Mouse (Mus musculus) cerebellum, postnatal 36 days (tissue): ENCODE measurements around the gene Gm4858.
"Not testable (repeated sequence)": the region's sequence is repeated elsewhere in the genome, so short reads cannot be mapped to it uniquely, and the experiment has no call there.

Experiments used
- DNase-seq, 2 experiments: peaks; one replicate each; pipeline ENCODE4 v3.0.0; 2021 to 2022; ENCODE audit warnings: mixed read lengths in 2 of 2

The Gm4858 gene

DNA sequence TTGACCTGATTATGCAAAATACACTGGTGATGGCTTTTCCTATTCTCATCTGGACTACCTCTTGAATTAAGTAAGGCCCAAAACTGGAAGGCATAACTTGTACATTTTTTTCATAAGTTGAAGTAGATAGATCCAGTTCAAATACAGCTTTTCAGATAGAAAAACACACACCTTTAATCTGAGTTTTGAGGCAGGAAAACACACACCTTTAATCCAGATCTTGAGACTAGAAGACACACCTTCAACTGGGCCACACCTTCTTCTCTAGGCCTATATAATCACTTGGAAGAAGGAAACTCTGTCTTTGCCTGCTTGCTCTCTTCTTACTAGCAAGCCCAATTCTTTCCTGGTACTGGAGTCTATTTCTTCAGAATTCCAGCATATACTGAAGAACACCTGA lies at the start of gene Gm4858:
TSS of gene Gm4858 (plus strand) at position 301 of the 400 bp plus-strand sequence.
- not testable (repeated sequence) for DNase-seq

DNA sequence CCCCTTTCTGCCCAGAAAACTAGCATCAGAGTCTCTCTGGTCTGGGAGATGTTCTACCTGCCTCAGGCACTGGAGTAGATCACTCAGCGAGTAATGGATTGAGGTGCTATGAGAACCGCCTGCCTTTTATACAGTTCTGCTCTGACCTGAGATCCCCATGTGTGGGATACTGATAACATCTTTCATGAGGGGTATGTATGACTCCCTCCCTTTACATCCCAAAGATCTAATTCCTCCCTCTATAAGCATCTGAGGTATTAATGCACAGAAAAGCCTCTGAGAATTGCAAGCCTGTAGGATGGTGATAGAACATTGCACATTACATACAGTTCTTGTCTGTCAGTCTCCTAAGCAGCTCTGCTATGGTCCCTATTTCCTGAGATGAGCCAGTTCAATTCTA lies 49.7 kb upstream of the Gm4858 start, which contains the start of gene Lce1m:
TSS of gene Lce1m (minus strand) at position 101 of the 400 bp plus-strand sequence.
- no peak for DNase-seq

DNA sequence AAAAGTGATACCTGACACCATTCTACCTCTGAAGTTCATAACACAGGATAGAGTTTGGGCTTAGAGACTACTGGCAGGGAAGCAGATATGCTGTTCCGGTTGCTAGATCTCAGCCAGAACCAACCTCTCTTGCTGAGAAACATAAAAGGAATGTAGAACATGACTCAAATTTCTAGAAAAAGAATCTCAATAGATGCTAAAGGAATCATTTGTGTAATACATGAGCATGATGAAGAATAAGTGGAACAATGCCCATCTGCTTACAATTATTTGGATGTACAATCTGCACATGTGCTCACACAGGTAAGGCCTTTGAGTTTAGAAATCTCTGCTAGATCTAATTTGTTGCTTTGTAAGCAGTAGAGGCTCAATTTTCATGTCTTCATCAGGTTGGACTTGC lies 47.5 kb upstream of the Gm4858 start:
- no peak for DNase-seq

DNA sequence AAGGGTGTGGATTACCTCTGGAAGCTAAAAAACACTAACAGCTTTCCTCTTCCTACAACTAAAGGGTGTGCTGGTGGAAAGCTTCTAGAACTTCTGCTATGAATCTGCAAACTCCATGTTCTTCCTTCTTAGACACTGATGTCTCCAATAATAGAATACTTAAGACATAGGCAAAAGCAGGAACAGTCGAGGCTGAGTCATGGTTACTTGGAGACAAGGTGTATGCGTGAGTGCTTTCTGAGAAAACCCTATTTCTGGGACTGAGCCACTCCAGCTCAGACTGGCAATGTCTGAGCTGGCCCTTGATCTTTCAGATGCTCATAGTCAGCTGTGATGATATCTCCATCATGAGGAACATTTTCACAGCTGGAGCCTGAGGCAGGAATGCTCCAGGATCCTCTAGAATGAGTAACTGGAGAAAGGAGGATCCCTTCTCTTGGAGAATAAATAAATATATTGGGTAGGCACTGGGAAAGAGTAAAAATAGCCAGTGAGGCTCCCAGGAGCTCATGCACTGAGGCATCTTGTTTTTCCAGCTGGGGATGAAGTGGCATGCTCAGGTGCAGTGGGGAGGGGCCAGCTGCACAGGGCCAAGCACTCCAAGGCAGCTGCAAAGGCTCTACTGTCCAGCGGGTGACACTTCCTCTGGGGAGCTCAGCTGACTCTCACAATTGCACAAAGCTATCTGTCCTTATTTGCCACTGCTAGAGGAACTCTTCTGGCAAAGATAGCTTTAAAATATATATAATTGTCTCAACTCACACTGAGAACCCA lies 45.0 kb upstream of the Gm4858 start:
- DNase-seq = no peak

DNA sequence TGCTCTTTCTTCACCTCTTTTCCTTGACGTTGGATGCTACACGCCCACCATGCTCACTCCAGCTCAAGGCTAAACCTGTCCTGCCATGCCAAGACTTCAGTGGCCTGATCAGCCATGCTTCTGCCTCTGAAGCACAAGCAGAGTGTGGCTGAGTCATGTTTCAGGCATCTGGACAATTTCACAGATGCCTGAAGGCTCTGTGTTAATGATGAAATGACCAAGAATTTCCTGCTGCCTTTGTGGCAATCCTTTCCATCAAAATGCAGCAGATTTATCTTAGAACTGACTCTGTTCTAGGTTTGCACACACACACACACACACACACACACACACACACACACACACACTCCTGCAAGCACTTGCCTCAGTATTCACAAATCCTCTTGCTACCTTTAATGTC lies 43.1 kb upstream of the Gm4858 start:
- DNase-seq = no peak

DNA sequence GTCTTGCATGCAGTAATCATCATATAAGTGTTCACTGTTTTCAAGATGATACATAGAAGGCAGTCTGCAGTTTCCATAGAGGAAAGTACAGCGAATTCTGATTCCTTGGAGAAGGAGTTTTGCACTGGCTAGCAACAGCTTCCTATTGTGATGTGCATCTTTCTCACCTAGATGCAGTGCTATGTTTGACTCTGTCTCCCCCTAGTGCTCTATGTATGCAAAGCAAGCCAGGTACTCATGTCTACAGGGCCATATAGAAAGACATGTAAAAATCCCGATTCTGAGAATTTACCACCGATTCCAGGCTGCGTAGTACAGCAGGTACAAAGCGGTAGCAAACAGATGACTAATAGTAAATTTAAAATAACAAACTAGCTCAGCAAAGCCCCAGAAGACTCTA lies 37.2 kb upstream of the Gm4858 start:
- DNase-seq = peak in 1 of 2 experiments; percentile 7

DNA sequence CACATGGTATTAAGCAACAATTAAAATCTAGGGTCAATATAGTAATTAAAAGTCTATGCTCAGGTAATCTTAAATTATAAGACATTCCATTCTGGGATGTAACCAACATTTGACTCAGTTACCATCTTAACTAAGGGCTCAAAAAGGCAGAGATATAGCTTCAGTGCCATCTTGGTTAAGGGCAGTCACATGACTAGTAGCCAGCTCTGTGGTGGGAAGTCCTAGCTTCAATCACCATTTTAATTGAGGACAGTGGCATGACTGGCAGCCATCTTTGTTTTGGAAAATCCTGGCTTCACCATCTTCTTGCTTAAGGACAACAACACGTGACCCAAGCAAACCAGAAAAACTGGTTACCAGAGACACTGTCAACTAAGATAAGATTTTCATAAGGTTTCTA lies 18.4 kb upstream of the Gm4858 start:
- DNase-seq = no peak

DNA sequence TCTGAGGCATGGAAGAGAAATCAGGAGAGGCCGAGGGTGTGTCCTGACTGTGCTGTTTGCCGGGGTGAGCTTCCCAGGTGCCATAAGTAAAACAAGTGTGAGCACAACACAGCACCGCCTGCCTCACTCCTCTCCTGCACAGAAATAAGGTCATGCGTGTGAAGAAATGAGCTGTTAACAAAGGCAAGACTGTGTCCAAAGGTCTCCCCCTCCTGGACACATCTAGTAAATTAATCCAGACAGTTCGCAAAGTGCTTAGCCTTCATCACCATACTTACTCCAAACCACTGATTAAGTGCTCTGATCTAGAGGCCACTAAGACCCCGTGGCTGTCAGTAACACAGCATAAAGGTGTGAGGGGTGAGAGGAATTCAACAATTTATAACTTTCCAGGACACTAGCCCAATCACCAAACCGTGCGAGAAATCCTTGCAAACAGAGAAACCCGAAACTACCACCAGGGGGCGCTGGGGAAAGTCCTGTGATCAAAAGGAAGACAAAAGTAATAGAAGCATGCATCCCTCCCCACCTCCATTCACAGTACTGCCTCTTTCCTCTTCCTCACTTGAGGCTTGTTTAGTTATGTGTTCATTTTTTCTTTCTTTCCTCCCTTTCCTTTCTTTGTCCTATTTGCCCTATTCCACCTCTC lies 15.7 kb upstream of the Gm4858 start:
- no peak for DNase-seq

DNA sequence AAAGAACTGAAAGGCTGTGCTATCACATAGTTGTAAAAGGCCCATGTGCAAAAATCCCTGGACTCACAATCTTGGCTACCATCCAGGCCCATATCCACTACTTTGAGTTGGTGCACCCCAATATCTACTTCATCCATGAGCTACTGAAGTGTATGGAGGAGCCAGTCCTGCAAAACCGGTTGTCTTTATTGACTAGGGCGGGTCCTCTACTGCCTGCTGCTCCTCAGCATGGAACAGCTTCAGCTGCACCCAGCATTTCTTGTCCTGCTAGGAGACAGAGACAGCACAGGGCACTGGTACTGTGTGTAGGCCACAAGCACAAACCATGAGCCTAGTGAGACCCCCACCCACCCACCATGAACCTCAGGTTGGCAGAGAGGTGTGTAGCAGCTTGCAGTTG lies 18.0 kb downstream of the Gm4858 start:
- no peak for DNase-seq

DNA sequence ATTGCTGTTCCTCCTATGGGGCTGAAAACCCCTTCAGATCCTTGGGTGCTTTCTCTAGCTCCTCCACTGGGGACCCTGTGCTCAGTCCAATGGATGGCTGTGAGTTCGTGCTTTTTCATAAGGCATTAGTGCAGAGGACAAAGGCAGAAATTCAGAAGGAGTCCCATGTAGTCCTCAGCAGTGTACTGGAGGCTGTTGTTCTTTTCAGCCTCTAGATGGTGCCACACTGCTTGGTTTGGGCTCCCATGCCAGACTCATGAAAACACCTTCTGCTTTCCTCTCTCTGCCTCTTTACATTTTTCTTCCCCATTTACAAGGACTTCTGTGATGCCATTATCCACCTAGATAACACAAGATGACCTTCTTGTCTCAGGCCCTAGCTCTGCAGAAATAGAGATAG lies 25.0 kb downstream of the Gm4858 start:
- not testable (repeated sequence) for DNase-seq

DNA sequence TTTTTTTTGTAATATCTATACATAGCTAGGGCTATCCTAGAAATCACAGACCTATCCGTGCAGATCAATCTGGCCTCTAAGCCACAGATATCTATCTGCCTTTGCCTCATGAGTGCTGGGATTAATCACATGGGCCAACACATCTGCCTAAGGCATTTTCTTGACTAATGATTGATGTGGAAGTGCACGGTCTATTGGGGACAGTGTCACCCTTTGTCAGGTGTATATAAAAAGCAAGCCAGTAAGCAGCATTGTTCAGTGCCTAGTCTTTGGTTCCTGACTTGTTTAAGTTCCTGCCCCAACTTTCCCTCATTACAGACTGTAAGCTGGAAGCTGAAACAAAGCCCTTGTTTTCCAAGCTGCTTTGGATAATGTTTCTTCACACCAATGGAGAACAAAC lies 27.8 kb downstream of the Gm4858 start:
- DNase-seq = no peak

DNA sequence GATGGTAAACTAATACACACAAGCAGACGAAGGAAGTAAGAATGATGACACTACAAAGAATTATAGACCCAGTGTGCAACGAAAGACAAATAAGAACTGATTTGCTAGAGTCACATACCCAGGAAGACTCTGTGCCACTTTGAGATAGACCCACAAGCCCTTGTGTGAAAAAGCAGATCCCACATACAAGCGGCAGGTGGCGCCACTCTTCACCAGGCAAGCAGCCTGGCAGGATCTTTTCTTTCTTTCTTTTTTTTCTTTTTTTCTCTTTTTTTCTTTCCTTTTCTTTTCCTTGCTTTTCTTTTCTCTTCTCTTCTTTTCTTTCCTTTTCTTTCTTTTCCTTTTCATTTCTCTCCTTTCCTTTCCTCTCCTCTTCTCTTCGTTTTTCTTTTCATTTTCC lies 43.0 kb downstream of the Gm4858 start:
- no peak for DNase-seq

DNA sequence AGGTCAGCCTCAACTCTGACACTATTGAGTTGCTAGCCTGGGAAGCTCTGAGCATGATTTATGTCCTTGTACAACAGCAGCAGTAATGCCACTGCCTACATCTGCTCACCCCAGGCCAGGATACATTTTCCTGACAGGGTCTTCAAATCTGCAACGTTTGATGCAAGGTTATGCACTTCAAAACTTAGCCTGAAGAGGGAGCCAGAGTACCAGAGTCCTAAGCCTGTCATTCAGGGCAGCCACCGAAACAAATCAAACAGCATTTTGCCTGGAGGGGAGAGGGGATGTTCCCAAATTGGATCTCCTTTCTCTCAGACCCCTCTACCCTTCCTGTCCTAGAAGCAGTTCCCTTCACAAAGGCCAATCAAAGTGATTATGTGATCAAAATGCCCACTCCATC lies 45.9 kb downstream of the Gm4858 start:
- peak in 1 of 2 experiments; percentile 11 for DNase-seq

DNA sequence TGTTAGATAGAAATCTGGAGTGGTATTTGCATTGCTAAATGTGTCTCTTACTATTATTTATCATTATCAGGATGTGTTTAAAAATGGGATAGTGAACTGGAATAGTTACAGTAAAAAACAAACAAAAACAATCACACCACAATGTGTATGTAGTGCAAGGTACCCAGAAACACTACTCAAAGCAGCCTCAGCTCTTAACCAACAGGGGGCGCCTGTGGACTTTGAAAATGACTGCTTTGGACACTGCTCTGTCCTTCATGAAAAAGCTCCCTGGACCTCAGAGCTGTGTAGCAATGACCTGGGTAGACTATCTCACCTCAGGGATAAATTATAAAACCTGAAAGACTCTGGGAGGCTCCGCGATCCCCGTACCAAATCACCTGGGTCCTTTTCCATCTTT lies 50.5 kb downstream of the Gm4858 start:
- no peak for DNase-seq
